ENCODE assay signal across 9 mouse cellular contexts in the genomic region with DNA sequence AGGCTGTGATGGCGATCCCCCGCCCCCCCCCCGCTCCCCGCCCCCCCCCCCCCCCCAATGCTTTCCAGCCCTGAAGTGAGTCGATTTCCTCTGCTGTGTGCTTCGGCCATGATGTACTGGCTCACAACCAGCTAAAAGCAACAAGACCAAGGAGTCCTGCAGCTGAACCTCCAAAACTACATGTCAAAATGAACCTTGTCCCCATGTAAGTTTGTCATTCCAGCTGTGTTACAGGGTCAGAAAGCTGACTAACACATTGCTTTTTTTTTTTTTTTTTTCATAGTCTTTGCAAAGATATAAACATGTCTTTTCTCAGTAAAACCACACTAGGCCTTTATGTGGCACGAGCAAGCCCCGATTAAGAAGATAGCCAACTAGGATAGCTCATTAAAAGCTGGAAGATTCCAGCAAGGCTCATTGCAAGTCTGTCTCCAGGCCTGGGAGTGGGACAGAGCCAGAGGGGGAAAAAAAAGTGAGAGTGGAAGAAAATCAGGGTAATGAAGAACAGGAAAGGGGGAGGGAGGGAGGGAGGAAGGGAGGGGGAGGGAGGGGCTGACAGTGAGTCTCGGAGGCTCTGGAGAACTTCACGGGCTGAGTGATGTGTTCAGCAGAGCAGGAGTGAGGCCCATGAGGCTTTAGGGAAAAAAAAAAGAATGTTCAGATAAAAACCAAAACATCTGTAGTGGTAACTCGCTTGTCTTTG. TPM values are rescaled to one million over a fixed set of nuclear protein-coding genes. Genes with fewer than 3 reads are reported as not detected.
DNase-seq lines count a peak whose midpoint lies in the region; ATAC-seq and TF ChIP-seq lines count a peak whose summit lies in the region.
"Had no signal": no experiment of that assay in that cellular context is flagged by ENCODE, and none has a peak within 500 bp of the region (broad histone marks: within the 10 kb centered on the region; RNA-seq: fewer than 3 reads in every experiment).

No protein-coding gene starts in this region.

- intact Hi-C loops in left cerebral cortex, postnatal 4 days (cut with DNase I), result no loop called here

- H3K9me3 ChIP-seq in neural tube, embryonic 11.5 days (ENCODE audit: control insufficient read depth, low read length), result no peaks in the 10 kb centered on the region
- no peaks in the 10 kb centered on the region for H3K9me3 ChIP-seq in forebrain, postnatal 0 days (ENCODE audit: low read length)
- no peaks in the 10 kb centered on the region for H3K9me3 ChIP-seq in intestine, postnatal 0 days (ENCODE audit: control insufficient read depth)
- no peaks in the 10 kb centered on the region for H3K9me3 ChIP-seq in midbrain, embryonic 13.5 days

- no peaks in the 10 kb centered on the region for H3K36me3 ChIP-seq in neural tube, embryonic 11.5 days (ENCODE audit: control insufficient read depth, insufficient read depth, low read length)
- no peaks in the 10 kb centered on the region for H3K36me3 ChIP-seq in forebrain, postnatal 0 days (ENCODE audit: insufficient read depth)
- H3K36me3 ChIP-seq in intestine, postnatal 0 days (ENCODE audit: control insufficient read depth, insufficient read depth), result no peaks in the 10 kb centered on the region
- no peaks in the 10 kb centered on the region for H3K36me3 ChIP-seq in midbrain, embryonic 13.5 days

- no peaks in the 10 kb centered on the region for H3K27me3 ChIP-seq in neural tube, embryonic 11.5 days (ENCODE audit: control insufficient read depth, insufficient read depth, low read length)
- no peaks in the 10 kb centered on the region for H3K27me3 ChIP-seq in forebrain, postnatal 0 days (ENCODE audit: insufficient read depth, low read length)
- H3K27me3 ChIP-seq in intestine, postnatal 0 days (replicated peaks; ENCODE audit: control insufficient read depth, insufficient read depth, low read length), result no peaks in the 10 kb centered on the region
- H3K27me3 ChIP-seq in midbrain, embryonic 13.5 days, result 0 out of 2 replicates have a peak, but pooled peaks cover 2% of the 10 kb centered on the region

- peaks cover 18% of the 10 kb centered on the region for H3K4me1 ChIP-seq in neural tube, embryonic 11.5 days (ENCODE audit: control insufficient read depth, insufficient read depth, low read length)
- no peaks in the 10 kb centered on the region for H3K4me1 ChIP-seq in forebrain, postnatal 0 days (ENCODE audit: insufficient read depth)
- H3K4me1 ChIP-seq in intestine, postnatal 0 days (replicated peaks; ENCODE audit: control insufficient read depth, insufficient read depth, low read length), result peaks cover 12% of the 10 kb centered on the region
- H3K4me1 ChIP-seq in midbrain, embryonic 13.5 days (replicated peaks), result peaks cover 35% of the 10 kb centered on the region

- peak; percentile 34 for DNase-seq in neural tube, embryonic 11.5 days (ENCODE audit: low spot score)
- DNase-seq in neural tube, embryonic 10.5 days (ENCODE audit: extremely low spot score, low spot score), result no peak
- no peak for DNase-seq in forebrain, postnatal 0 days
- no peak for DNase-seq in cerebellum, postnatal 36 days
- no peak for DNase-seq in left cerebral cortex, postnatal 4 days
- DNase-seq in right cerebral cortex, postnatal 25 days, result no peak

- H3K9ac ChIP-seq in neural tube, embryonic 11.5 days (ENCODE audit: low read length), result peak overlapping the region; percentile 44; the same call in 1 of the 2 replicates
- H3K9ac ChIP-seq in forebrain, postnatal 0 days, result no peak overlapping the region
- H3K9ac ChIP-seq in intestine, postnatal 0 days (ENCODE audit: low read depth, low read length), result no peak overlapping the region
- H3K9ac ChIP-seq in midbrain, embryonic 13.5 days (replicated peaks), result no peak overlapping the region

- ATAC-seq in neural tube, embryonic 11.5 days (ENCODE audit: insufficient read depth, low FRiP score, low TSS enrichment), result no peak
- peak; percentile 34; the same call in 1 of the 2 replicates for ATAC-seq in forebrain, postnatal 0 days
- peak; percentile 35; the same call in 1 of the 2 replicates for ATAC-seq in intestine, postnatal 0 days
- ATAC-seq in midbrain, embryonic 13.5 days, result peak; percentile 25

- peak overlapping the region; percentile 78 for H3K27ac ChIP-seq in neural tube, embryonic 11.5 days (ENCODE audit: low read depth, low read length)
- no peak overlapping the region for H3K27ac ChIP-seq in forebrain, postnatal 0 days (ENCODE audit: low read depth, low read length)
- H3K27ac ChIP-seq in intestine, postnatal 0 days (ENCODE audit: low read depth, low read length), result peak overlapping the region; percentile 80; the same call in 1 of the 2 replicates
- H3K27ac ChIP-seq in midbrain, embryonic 13.5 days, result peak overlapping the region; percentile 51; the same call in 1 of the 2 replicates
- H3K27ac ChIP-seq: macrophage had no signal

- WGBS in neural tube, embryonic 11.5 days, result 26% methylated on average over 8 of the region's 11 CpGs
- 17% methylated on average over 11 of the region's 11 CpGs for WGBS in forebrain, postnatal 0 days
- WGBS in intestine, postnatal 0 days, result 20% methylated on average over 10 of the region's 11 CpGs
- WGBS in midbrain, embryonic 13.5 days, result 28% methylated on average over 7 of the region's 11 CpGs

- H3K4me3 ChIP-seq in neural tube, embryonic 11.5 days (ENCODE audit: low read depth, low read length), result no peak overlapping the region
- no peak overlapping the region for H3K4me3 ChIP-seq in forebrain, postnatal 0 days (ENCODE audit: low read depth, low read length)
- H3K4me3 ChIP-seq in intestine, postnatal 0 days (ENCODE audit: low read depth, low read length), result no peak overlapping the region
- no peak overlapping the region for H3K4me3 ChIP-seq in midbrain, embryonic 13.5 days (replicated peaks)

- H3K4me2 ChIP-seq in neural tube, embryonic 11.5 days (ENCODE audit: low read depth), result no peak overlapping the region
- H3K4me2 ChIP-seq in forebrain, postnatal 0 days (ENCODE audit: low read depth), result no peak overlapping the region
- no peak overlapping the region for H3K4me2 ChIP-seq in intestine, postnatal 0 days (replicated peaks; ENCODE audit: low read depth)
- no peak overlapping the region for H3K4me2 ChIP-seq in midbrain, embryonic 13.5 days (replicated peaks)

- no peak for TF ChIP-seq CTCF in forebrain, postnatal 0 days (IDR thresholded peaks at IDR 0.05; ENCODE audit: low read depth)
- no peak for TF ChIP-seq CTCF in intestine, postnatal 0 days (IDR thresholded peaks at IDR 0.05; ENCODE audit: low read depth)

RNA-seq across cellular contexts. Expression of a gene that starts 19.5 kb away (rescaled TPM):
- polyA plus RNA-seq in neural tube, embryonic 11.5 days (2014; fragmentation: Nextera tagmentation; extraction: Ambion mirVana), result 6.7 and 7.5 TPM in 2 replicates
- 7.2 and 13.6 TPM in 2 replicates for total RNA-seq in forebrain, postnatal 0 days (2014; rRNA removed)
- polyA plus RNA-seq in forebrain, postnatal 0 days (2015; fragmentation: Nextera tagmentation; extraction: Ambion mirVana), result 5.6 and 8.6 TPM in 2 replicates
- 19.2 and 20.9 TPM in 2 replicates for polyA plus RNA-seq in intestine, postnatal 0 days (2015; fragmentation: Nextera tagmentation; extraction: Ambion mirVana)
- polyA plus RNA-seq in midbrain, embryonic 13.5 days (2015; fragmentation: Nextera tagmentation; extraction: Ambion mirVana), result 17.8 and 43.0 TPM in 2 replicates
- 1 to 10 TPM; 2.6 to 3.7 TPM for total RNA-seq in left cerebral cortex, postnatal 4 days (2021)
- polyA plus RNA-seq: macrophage had no signal
